Mouse (Mus musculus): ENCODE data around the gene Rpl3. TPM values are rescaled to one million over a fixed set of nuclear protein-coding genes. Genes with fewer than 3 reads are reported as not detected.

Gene Rpl3
- polyA plus RNA-seq, 1 experiment from 2014 or later = 1,023 TPM

DNA sequence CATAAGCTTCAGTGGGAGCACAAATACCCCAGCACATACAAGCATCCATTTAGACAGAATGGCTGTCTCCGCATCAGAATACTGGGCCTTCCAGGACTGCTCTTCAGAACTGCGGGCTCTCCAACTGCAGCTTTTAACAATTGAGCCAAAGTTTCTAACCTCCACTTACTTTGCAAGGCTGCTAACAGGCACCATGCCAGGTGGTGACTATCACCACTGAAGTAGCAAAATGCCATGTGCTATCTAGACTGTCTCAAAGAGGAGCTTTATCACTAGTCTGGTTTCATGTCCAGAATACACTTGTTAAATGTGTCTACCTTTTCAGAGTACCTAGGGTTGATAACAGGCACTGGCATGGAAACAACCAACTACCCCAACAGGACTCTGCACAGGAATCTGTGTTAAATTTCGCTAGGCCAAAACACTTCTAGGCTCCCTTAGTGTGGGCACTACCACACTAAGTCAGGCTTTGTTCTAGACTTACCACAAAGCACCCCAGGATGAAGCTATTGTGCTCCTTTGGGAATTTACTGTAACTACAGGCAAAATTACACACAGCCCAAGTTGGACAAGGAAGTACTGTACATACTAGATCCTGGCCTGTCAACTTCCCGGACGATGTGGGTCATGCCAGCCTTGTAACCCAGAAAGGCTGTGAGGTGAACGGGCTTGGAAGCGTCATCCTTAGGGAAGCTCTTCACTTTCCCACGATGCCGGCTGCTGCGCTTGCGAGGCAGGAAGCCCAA is 9.7 kb downstream of the Rpl3 start:
- Histone ChIP-seq H3K27ac (peak overlapping the region; percentile 93), H3K27me3 (ENCODE audit: poor library complexity, severe bottlenecking) (no peaks in the 10 kb centered on the region), H3K4me1 (peaks cover 28% of the 10 kb centered on the region), H3K4me3 (peak overlapping the region; percentile 71), H3K9me3 (peaks cover 3% of the 10 kb centered on the region; the same call in 1 of the 2 replicates), H3K36me3 (replicated peaks) (peaks cover 56% of the 10 kb centered on the region)
- 8% methylated on average over 11 of the region's 11 CpGs for WGBS
- no peak for DNase-seq (ENCODE audit: extremely low spot score, low spot score)

DNA sequence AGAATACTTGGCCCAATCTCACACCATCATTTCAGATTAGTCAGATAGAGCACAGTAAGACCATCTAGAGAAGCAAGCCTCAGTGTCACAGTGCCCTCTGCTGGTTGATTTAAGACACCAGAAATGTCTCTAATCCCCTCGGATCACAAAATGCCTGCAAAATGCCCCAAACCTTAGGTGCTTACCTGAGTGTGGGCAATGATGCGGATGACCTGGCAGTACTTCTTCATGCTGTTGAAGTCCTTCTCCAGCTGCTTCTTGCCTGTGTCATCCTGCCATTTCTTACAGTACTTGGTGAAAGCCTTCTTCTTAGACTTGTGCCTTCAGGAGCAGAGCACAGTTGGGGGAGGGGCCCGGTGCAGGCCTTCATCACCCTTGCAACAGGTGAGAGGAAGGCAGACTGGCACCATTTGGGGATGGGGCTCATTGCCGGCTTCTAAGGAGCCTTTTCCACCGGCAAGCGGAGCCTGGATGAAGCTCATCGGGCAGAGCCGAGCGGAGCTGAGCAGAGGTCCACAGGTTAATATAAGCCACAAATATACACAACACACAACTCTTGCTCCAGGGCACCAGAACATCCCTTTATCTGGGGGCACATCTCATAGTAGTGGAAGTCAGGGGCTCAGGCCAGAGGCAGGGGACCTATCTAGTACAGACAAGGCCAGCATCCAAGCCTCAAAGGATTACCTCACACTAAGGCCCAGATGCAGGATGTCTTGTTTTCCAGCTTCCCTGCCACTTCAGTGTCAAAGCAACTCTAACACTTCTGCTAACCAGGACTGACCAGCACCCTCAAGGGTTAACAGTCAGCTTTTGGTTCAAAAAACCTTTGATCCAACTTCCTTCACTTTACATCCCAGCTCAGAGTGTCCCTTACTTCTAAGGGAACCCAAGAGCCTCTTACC is 10.7 kb downstream of the Rpl3 start:
- Histone ChIP-seq H3K36me3 (replicated peaks) (peaks cover 64% of the 10 kb centered on the region), H3K4me3 (peak overlapping the region; percentile 71), H3K27me3 (ENCODE audit: poor library complexity, severe bottlenecking) (no peaks in the 10 kb centered on the region), H3K27ac (peak overlapping the region; percentile 93), H3K4me1 (peaks cover 36% of the 10 kb centered on the region), H3K9me3 (no peaks in the 10 kb centered on the region)
- WGBS = 64% methylated on average over 9 of the region's 9 CpGs
- no peak for DNase-seq (ENCODE audit: extremely low spot score, low spot score)

DNA sequence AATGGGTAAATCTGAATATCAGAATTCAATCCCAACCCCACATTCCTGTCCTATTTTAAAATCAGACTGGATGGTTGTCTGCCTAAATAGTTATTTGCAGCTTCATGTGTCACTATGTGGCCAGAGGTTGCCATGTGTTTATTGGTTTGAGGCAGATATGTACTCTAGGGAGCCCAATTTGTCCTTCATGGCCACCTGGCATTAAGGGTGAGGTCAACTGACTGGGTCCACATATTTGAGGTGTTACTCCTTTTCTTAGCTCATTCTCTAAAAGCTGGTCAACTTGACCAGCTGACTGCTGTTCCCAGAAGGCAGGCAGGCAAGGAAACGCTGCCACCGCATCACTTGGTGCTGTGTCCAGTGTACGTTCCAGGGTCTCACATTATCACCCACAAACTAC is 11.7 kb downstream of the Rpl3 start:
- H3K36me3 ChIP-seq (replicated peaks) = peaks cover 64% of the 10 kb centered on the region
- H3K4me3 ChIP-seq = peak overlapping the region; percentile 71
- DNase-seq (ENCODE audit: extremely low spot score, low spot score) = no peak

DNA sequence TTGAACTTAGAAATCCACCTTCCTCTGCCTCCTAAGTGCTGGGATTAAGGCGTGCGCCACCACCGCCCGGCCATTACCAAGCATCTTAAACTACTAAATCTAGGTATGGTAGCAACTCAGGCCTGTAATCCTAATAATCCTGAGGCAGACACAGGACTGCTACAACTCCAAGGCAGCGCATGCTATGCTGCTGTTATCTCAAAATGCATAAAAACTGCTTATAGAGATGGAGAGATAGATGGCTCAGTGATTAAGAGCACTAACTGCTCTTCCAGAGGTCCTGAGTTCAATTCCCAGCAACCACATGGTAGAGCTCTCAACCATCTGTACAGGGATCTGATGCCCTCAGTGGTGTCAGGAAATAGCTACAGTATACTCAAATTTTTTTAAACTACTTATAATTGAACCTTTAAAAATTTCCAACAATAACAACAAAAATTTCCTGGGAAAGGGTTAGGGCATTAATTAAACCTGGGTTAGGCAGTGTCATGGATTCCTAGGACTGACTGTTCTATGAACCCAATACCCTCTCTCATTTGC is 12.5 kb downstream of the Rpl3 start:
- Histone ChIP-seq H3K27ac (no peak overlapping the region), H3K4me1 (peaks cover 41% of the 10 kb centered on the region), H3K9me3 (no peaks in the 10 kb centered on the region), H3K27me3 (ENCODE audit: poor library complexity, severe bottlenecking) (no peaks in the 10 kb centered on the region), H3K4me3 (peak overlapping the region; percentile 71; the same call in 1 of the 2 replicates), H3K36me3 (replicated peaks) (peaks cover 64% of the 10 kb centered on the region)
- 89% methylated on average over 5 of the region's 5 CpGs for WGBS
- no peak for DNase-seq (ENCODE audit: extremely low spot score, low spot score)

More for the DNA sequence above, 11.7 kb downstream of the Rpl3 start:
- H3K4me1 ChIP-seq = peaks cover 41% of the 10 kb centered on the region
- 84% methylated on average over 3 of the region's 3 CpGs for WGBS
- no peaks in the 10 kb centered on the region for H3K9me3 ChIP-seq
- H3K27ac ChIP-seq = no peak overlapping the region
- no peaks in the 10 kb centered on the region for H3K27me3 ChIP-seq (ENCODE audit: poor library complexity, severe bottlenecking)

DNA sequence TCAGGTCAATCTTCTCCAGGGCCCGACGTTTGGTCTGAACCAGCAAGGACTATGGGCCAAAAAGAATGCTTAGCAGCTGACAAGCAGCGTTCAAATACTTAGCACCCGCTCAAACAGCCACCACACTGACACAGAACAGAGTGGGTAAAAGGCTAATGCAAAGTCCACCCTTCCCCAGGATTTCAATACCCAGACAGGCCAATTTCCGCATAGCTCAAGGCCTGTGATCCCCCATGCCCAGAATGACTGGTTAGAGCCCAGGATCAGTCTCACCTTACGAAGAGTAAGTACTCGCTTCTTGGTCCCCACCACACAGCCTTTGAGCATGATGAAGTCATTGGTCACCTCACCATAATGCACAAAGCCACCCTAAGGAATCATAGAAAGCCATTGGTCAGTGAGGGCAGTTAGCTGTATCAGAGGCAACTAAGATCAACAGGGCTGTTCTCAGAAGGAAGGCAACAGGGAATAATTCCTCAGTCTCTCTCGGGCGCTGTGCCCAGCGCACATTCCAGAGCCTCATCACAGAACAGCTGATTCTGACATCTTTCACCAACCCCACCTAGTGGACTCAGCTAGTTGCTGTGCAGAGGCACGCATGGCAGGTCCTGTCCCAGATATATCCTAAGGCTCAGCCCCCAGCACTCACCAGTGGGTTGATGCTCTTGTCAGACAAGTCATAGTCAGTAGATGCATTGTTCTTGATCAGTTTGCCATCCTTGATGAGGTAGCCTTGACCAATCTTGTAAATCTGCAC is 13.4 kb downstream of the Rpl3 start:
- H3K4me1 ChIP-seq = peaks cover 41% of the 10 kb centered on the region
- H3K36me3 ChIP-seq (replicated peaks) = peaks cover 64% of the 10 kb centered on the region
- no peak overlapping the region for H3K4me3 ChIP-seq
- no peak for DNase-seq (ENCODE audit: extremely low spot score, low spot score)
- H3K27me3 ChIP-seq (ENCODE audit: poor library complexity, severe bottlenecking) = no peaks in the 10 kb centered on the region
- no peak overlapping the region for H3K27ac ChIP-seq
- 80% methylated on average over 11 of the region's 11 CpGs for WGBS
- H3K9me3 ChIP-seq = no peaks in the 10 kb centered on the region

DNA sequence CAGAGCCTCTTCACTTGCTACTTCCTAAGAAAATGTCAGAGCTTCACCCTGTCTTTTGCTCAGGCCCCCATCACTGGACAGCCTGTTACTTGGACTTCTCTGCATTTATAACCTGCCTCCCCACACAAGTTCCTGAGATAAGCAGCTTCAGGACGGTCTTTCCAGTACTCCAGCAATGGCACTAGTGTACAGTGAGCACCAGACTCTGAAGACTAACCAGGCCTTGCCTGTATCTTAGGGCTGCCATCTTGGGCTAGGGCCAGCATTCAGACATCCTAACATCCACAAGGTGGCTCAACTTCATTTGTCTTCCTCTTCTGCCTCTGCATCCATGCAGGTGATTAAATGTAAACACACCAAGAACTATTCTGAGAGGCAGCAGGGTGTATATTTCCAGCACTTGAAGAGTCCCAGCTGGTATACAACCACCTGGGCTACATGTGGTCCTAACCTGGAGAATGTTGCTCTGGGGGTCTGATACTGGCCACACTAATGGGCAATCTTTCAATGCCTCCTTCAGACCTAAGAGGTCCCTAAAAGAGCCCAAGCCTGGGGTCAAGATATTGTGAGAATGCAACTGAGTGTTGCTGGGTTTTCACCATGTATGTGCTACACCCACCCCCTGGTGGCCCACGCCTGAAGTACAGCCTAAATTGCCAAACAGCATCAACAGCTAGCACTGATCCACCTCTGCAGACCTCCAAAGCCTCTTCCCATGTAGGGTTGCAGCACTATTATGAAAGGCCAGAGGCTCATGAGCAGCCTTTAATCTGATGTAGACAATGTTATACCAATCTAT is 15.1 kb downstream of the Rpl3 start:
- peaks cover 46% of the 10 kb centered on the region for H3K4me1 ChIP-seq
- DNase-seq (ENCODE audit: extremely low spot score, low spot score) = peak; percentile 79
- no peaks in the 10 kb centered on the region for H3K9me3 ChIP-seq
- peaks cover 53% of the 10 kb centered on the region for H3K36me3 ChIP-seq (replicated peaks)
- no peak overlapping the region for H3K4me3 ChIP-seq
- no peaks in the 10 kb centered on the region for H3K27me3 ChIP-seq (ENCODE audit: poor library complexity, severe bottlenecking)
- 3% methylated on average over 2 of the region's 2 CpGs for WGBS
- no peak overlapping the region for H3K27ac ChIP-seq

DNA sequence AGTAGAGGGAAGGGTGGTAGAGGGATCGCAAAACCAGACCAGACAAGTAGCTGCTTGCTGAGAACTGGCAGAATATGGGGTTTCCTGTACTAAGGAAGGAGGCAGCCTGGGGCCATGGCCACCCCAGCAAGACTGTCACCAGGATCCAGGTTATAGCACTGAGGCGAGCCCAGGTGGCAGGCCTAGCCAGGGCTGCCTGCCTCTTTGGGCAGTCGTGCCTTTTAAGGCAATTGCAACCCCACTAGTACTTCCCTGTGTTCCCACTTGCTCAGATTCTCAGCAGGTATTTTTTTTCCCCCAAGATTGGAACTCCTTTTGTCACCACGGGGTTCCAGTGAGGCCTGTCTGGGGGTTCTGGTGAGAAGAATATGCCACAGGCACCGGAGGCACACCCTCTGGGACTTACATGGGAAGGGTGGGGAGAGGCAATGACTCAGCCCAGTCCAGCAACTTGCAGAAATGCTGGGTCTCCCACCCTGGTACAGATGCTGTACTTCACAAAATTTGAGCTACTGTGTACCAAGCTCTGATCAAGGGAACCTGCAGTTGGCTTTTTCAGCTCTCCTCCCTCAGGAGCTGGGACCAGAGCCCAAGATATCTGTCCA is 15.8 kb downstream of the Rpl3 start:
- no peak overlapping the region for H3K4me3 ChIP-seq
- DNase-seq (ENCODE audit: extremely low spot score, low spot score) = no peak
- H3K27me3 ChIP-seq (ENCODE audit: poor library complexity, severe bottlenecking) = no peaks in the 10 kb centered on the region
- no peaks in the 10 kb centered on the region for H3K9me3 ChIP-seq
- peaks cover 46% of the 10 kb centered on the region for H3K36me3 ChIP-seq (replicated peaks)
- H3K4me1 ChIP-seq = peaks cover 41% of the 10 kb centered on the region
- 33% methylated on average over 5 of the region's 5 CpGs for WGBS
- H3K27ac ChIP-seq = peak overlapping the region; percentile 36; the same call in 1 of the 2 replicates

DNA sequence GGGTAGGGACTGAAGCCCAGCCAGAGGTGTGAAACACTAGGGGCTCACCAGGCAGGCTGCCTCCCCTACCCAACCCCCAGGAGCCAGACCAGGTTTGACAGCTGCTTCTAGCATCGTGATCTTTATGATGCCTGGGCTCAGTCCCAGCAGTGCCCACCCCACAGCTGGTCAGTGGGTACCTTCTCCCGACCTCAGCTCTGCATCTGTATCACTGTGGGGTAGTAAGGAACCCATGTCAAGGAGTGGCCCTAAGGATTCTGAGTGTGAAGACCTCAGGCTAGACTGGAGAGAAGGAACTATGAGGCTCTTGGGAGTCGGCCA is 16.3 kb downstream of the Rpl3 start:
- 50% methylated on average over 3 of the region's 3 CpGs for WGBS

DNA sequence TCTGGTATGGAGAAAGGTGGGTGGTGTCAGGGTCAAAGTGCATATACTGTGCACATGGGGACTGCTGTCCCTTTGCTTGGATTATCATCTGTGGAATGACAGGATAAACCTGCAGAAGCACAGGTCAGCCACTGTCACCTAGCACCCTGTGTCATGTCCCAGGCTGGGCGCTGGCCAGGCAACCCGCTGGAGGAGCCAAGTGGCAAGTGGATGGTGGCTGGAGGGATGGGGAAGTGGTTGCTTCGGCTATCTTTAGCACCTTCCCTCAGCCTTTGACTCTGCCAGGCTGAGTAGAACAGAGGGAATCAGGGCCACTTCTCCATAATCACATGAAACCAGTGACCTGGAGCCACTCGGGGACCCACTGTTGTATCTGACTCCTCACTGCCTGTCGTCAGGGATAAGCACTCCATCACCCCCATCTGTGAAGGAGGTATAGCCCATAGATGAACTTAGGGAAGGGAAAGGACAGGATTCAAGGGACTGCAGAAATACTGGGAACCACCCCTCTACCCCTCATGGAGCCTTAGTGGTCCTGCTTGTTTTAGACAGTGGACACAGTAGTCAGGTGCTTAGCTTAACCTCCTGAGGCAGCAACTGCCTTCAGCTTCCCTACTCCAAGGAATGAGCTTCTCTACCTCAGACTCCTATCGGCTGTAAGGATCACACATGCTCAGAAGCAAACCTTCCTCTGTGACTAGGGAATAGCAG is 16.9 kb downstream of the Rpl3 start:
- Histone ChIP-seq H3K27me3 (ENCODE audit: poor library complexity, severe bottlenecking) (no peaks in the 10 kb centered on the region), H3K36me3 (replicated peaks) (peaks cover 36% of the 10 kb centered on the region), H3K4me1 (peaks cover 36% of the 10 kb centered on the region), H3K9me3 (no peaks in the 10 kb centered on the region), H3K4me3 (no peak overlapping the region), H3K27ac (0 out of 2 replicates have a peak overlapping the region, but pooled peaks have one; percentile 36)
- DNase-seq (ENCODE audit: extremely low spot score, low spot score) = no peak
- WGBS = 77% methylated on average over 6 of the region's 6 CpGs

More for the DNA sequence above, 16.3 kb downstream of the Rpl3 start:
- no peak overlapping the region for H3K4me3 ChIP-seq
- peaks cover 37% of the 10 kb centered on the region for H3K4me1 ChIP-seq
- H3K9me3 ChIP-seq = no peaks in the 10 kb centered on the region
- no peaks in the 10 kb centered on the region for H3K27me3 ChIP-seq (ENCODE audit: poor library complexity, severe bottlenecking)
- peak overlapping the region; percentile 36; the same call in 1 of the 2 replicates for H3K27ac ChIP-seq
- DNase-seq (ENCODE audit: extremely low spot score, low spot score) = no peak
- peaks cover 41% of the 10 kb centered on the region for H3K36me3 ChIP-seq (replicated peaks)

DNA sequence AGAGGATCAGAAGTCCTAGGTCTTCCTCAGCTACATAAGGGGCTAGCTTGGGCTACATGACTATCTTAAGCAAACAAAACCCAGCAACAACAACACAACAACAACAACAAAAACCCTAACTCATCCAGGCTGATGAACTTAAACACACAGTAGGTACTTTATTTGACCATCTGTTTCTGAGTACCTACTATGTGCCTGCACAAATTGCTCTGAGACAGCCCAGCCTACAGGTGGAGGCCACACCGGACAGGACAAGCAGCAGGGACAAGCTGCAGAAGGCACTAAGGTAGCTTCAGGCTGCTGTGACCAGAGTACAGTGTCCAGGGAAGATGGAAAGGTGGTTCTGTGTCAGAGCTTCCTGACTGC is 18.4 kb downstream of the Rpl3 start:
- Histone ChIP-seq H3K4me3 (no peak overlapping the region), H3K4me1 (peaks cover 32% of the 10 kb centered on the region), H3K27me3 (ENCODE audit: poor library complexity, severe bottlenecking) (no peaks in the 10 kb centered on the region), H3K9me3 (no peaks in the 10 kb centered on the region), H3K27ac (no peak overlapping the region), H3K36me3 (replicated peaks) (peaks cover 20% of the 10 kb centered on the region)
- no peak for DNase-seq (ENCODE audit: extremely low spot score, low spot score)
- 95% methylated on average over 1 of the region's 1 CpGs for WGBS
